Mouse (Mus musculus): ENCODE data around the gene Ighmbp2.

DNA sequence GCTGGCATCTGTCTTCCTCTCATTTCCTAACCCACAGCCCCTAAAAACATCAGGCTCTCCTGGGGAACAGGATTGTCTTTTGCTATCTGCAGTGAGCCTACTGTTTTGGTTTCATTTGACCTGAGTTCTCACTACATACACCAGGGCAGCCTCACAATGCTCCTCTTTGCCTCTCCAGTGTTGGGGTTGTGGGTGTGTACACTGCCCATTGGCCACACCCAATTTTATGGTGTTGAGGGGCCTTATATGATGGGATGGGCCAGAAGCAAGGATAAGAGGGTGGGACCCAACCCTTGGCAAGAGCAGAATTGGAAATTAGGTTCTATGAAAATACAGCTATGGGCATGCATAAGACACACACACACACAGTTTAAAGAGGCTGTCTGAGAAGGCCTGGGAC is 14.2 kb upstream of the Ighmbp2 start:
- no peak for TF ChIP-seq MAFK (IDR thresholded peaks at IDR 0.05; ENCODE audit: insufficient read depth, low read depth, low read length)
- TF ChIP-seq ZC3H11A (IDR thresholded peaks at IDR 0.05; ENCODE audit: borderline replicate concordance, low read depth, low read length): no peak
- no peak for TF ChIP-seq HCFC1 (IDR thresholded peaks at IDR 0.05; ENCODE audit: borderline replicate concordance, insufficient read depth, low read length)

All from ES-E14 (cell line).